Mouse (Mus musculus) liver, adult 2 months (tissue): ENCODE results near the gene Kalrn. TPM values are rescaled to one million over a fixed set of nuclear protein-coding genes. Genes with fewer than 3 reads are reported as not detected.

Experiments used
- DNase-seq: peaks from one replicate; pipeline ENCODE4 v3.0.0-alpha.2; 2011; ENCODE audit warnings: low read depth, low spot score; ENCODE audit errors: extremely low read depth
- H3K27ac ChIP-seq: fragments of 200-500 bp; replicated peaks from 2 replicates; pipeline ENCODE4 v1.5.1; 2012; ENCODE audit warnings: low read depth, mild to moderate bottlenecking, control low read depth, inconsistent platforms, low read length; ENCODE audit not compliant: insufficient read depth
- H3K27me3 ChIP-seq: fragments of 200-500 bp; 2 replicates; pipeline ENCODE4 v1.6.1; 2012; ENCODE audit warnings: mild to moderate bottlenecking, moderate library complexity, low read length, inconsistent platforms; ENCODE audit not compliant: control insufficient read depth, insufficient read depth
- H3K36me3 ChIP-seq: fragments of 200-500 bp; 2 replicates; pipeline ENCODE4 v1.6.1; 2012; ENCODE audit warnings: low read length, inconsistent platforms; ENCODE audit not compliant: control insufficient read depth, insufficient read depth
- H3K4me1 ChIP-seq: fragments of 200-500 bp; 2 replicates; pipeline ENCODE4 v1.6.1; 2011; ENCODE audit warnings: low read length; ENCODE audit not compliant: control insufficient read depth, insufficient read depth
- H3K4me3 ChIP-seq: fragments of 200-500 bp; 2 replicates; pipeline ENCODE4 v1.5.1; 2011; ENCODE audit warnings: low read depth, mild to moderate bottlenecking, control low read depth, low read length, moderate library complexity; ENCODE audit not compliant: insufficient read depth
- H3K79me2 ChIP-seq: fragments of 200-500 bp; 2 replicates; pipeline ENCODE4 v1.6.1; 2012; ENCODE audit warnings: inconsistent platforms, mild to moderate bottlenecking, low read length, moderate library complexity; ENCODE audit not compliant: control insufficient read depth, insufficient read depth
- H3K9ac ChIP-seq: fragments of 200-500 bp; 2 replicates; pipeline ENCODE4 v1.6.1; 2012; ENCODE audit warnings: low read depth, mild to moderate bottlenecking, control low read depth, inconsistent platforms, low read length
- CTCF ChIP-seq: fragments of 200-500 bp; IDR thresholded peaks from 2 replicates; pipeline ENCODE4 v1.5.1; 2011; ENCODE audit warnings: low read depth, low read length, control low read depth
- POLR2A ChIP-seq: fragments of 200-500 bp; IDR thresholded peaks from 2 replicates; pipeline ENCODE4 v1.6.1; 2011; ENCODE audit warnings: low read length, control low read depth; ENCODE audit not compliant: insufficient read depth; ENCODE audit errors: extremely low read depth
- WGBS: fragments of 180-500 bp; shearing (Covaris S2); methylation state at CpG from one replicate; pipeline ENCODE4 v1.1.7; 2018; 5-methylcytosine and 5-hydroxymethylcytosine counted together
- polyA plus RNA-seq: library from polyadenylated mRNA; depleted of rRNA; stranded (reverse); fragments of >200 nt; gene quantifications from 2 replicates; pipeline ENCODE4 v1.2.3, GENCODE M21; 2012; rRNA removed
- total RNA-seq: library from RNA; depleted of rRNA; stranded (reverse); fragments of >200 nt; gene quantifications from 2 replicates; pipeline ENCODE4 v1.2.3, GENCODE M21; 2014; rRNA removed

The Kalrn gene
- total and polyA plus RNA-seq, 2 experiments, result 14.0 to 34.8 TPM

DNA sequence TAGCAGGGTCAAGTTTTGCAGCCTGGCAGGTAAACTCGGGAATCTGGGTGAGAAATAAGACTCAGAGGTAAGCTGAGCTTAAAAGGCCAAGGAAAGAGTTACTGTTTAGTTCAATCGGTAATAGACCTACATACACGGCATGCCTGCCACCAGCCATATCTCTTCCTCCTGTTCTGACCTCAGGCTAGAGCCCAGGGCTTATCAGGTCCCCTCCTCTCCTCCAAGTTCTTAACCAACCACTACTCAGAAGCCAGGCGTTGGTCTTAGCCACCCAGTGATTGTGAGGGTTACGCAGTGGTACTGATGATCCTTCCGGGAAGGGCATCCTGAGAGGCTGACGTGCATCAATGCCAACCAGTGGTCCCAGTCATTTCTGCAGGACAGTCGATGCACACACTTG, 649.6 kb downstream of the Kalrn start:
- no peak overlapping the region for H3K4me3 ChIP-seq
- no peak overlapping the region for H3K9ac ChIP-seq
- no peaks in the 10 kb centered on the region for H3K36me3 ChIP-seq
- DNase-seq, result no peak
- no peak overlapping the region for H3K27ac ChIP-seq
- TF ChIP-seq POLR2A, result no peak
- no peak for TF ChIP-seq CTCF
- H3K27me3 ChIP-seq, result no peaks in the 10 kb centered on the region
- WGBS, result 97% methylated on average over 8 of the region's 8 CpGs
- H3K4me1 ChIP-seq, result peaks cover 1% of the 10 kb centered on the region; the same call in 1 of the 2 replicates
- H3K79me2 ChIP-seq, result peaks cover 3% of the 10 kb centered on the region; the same call in 1 of the 2 replicates

DNA sequence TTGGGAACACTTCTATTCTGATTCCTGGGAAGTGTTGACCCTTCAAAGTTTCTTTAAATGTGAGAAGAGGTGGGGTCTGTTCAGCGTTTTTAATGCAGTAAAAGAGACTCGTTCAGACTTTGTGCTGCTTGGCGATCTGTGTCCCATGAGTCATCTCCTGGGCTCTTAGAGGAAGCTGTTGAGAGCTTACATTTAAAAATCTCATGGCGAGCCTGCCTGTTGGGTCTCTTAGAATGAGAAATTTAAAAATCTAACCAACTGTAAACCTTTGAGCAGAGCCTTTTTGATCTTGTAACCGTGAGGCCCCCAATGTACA, 650.4 kb downstream of the Kalrn start:
- Histone ChIP-seq H3K27ac (no peak overlapping the region), H3K4me3 (no peak overlapping the region), H3K79me2 (peaks cover 3% of the 10 kb centered on the region; the same call in 1 of the 2 replicates), H3K4me1 (peaks cover 1% of the 10 kb centered on the region; the same call in 1 of the 2 replicates), H3K36me3 (no peaks in the 10 kb centered on the region), H3K27me3 (no peaks in the 10 kb centered on the region), H3K9ac (no peak overlapping the region)
- 77% methylated on average over 5 of the region's 5 CpGs for WGBS
- DNase-seq, result no peak
- no peak for TF ChIP-seq CTCF
- TF ChIP-seq POLR2A, result no peak

DNA sequence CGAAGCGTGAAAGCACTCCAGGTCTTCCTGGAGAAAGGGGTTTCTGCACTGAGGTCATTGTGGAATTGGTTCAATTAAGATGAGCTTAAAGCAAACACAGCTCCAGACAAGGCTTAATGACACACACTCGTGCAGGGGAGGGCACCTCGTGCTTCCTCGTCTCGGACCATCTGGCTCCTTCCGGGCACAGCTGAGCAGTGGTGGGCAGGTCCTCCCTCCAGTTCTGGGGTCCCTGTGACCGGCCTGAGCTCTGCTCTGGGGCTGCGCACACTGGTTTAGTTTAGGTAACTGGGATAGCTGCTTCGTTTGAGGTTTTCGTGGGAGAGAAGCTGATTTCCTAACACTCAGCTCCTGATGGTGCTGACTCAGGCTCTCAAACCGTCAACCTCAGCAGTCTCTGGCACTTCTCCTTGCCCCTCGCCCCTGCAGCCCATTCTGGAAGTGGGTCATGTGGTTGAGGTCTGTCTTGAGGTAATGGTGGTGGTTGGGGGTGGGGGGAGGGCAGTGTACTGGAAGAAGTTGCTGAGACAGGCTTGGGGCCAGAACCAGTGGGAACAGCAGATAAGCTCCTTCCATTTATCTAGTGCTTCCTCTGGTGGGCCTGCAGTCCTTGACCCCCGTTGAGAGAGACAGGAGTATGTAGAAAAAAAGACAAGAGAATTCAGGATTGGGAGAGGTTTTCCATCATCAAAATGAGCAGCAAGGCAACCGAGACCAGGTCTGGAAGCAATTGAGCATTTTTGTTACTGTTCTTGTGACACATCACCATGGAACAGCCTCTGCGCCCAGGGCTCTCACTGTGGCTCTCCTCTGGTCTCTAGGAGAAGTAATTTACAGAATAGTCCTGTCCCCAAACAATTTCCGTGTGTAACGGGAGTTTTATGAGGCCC, 651.0 kb downstream of the Kalrn start:
- peak; percentile 37 for DNase-seq
- no peak overlapping the region for H3K9ac ChIP-seq
- no peak overlapping the region for H3K4me3 ChIP-seq

DNA sequence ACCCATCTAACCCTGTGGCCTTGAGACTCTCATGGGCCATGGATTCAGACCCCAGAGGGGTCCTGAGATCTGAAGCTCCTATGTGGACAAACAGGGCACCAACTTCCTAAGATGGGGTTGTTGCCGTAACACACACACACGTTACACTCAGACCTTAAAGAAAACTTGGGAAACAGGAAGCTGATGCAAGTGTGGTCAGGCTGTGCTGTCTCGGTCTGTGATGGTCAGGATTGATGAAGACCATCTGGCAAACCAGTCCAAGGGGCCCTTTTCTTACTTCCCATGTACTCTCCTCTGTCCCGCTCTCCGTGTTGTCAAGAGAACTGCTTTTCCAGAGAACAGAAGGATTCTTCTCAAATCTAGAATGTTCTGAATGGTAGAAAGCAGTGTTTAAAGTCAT, 651.8 kb downstream of the Kalrn start:
- Histone ChIP-seq H3K36me3 (no peaks in the 10 kb centered on the region), H3K27me3 (no peaks in the 10 kb centered on the region), H3K4me1 (peaks cover 9% of the 10 kb centered on the region), H3K9ac (no peak overlapping the region), H3K4me3 (no peak overlapping the region), H3K79me2 (peaks cover 3% of the 10 kb centered on the region; the same call in 1 of the 2 replicates), H3K27ac (no peak overlapping the region)
- TF ChIP-seq POLR2A, result no peak
- no peak for TF ChIP-seq CTCF
- 81% methylated on average over 5 of the region's 5 CpGs for WGBS
- no peak for DNase-seq

More for the DNA sequence above, 651.0 kb downstream of the Kalrn start:
- Histone ChIP-seq H3K27ac (peak overlapping the region; percentile 10), H3K36me3 (no peaks in the 10 kb centered on the region), H3K4me1 (peaks cover 2% of the 10 kb centered on the region; the same call in 1 of the 2 replicates), H3K79me2 (peaks cover 3% of the 10 kb centered on the region; the same call in 1 of the 2 replicates), H3K27me3 (no peaks in the 10 kb centered on the region)
- no peak for TF ChIP-seq CTCF
- no peak for TF ChIP-seq POLR2A
- WGBS, result 76% methylated on average over 18 of the region's 18 CpGs

Other genes starting within 250 kb of the Kalrn start
- gene Ropn1, start 76.4 kb upstream of the Kalrn start, total RNA-seq, result not detected in 2 replicates
- gene Ropn1, start 76.4 kb upstream of the Kalrn start, polyA plus RNA-seq, result not detected in 2 replicates
- 1.2 and 1.3 TPM in 2 replicates for gene Ccdc14, start 117.1 kb upstream of the Kalrn start, total RNA-seq
- 0.24 and 0.28 TPM in 2 replicates for gene Ccdc14, start 117.1 kb upstream of the Kalrn start, polyA plus RNA-seq
- gene Mylk, start 171.7 kb upstream of the Kalrn start, total RNA-seq, result 26.3 and 33.0 TPM in 2 replicates
- 34.4 and 37.7 TPM in 2 replicates for gene Mylk, start 171.7 kb upstream of the Kalrn start, polyA plus RNA-seq